Mouse (Mus musculus): ENCODE data around the gene Rsf1. TPM values are rescaled to one million over a fixed set of nuclear protein-coding genes. Genes with fewer than 3 reads are reported as not detected.

Gene Rsf1
- polyA plus RNA-seq, 1 experiment from 2014 or later, result 29.2 TPM

DNA sequence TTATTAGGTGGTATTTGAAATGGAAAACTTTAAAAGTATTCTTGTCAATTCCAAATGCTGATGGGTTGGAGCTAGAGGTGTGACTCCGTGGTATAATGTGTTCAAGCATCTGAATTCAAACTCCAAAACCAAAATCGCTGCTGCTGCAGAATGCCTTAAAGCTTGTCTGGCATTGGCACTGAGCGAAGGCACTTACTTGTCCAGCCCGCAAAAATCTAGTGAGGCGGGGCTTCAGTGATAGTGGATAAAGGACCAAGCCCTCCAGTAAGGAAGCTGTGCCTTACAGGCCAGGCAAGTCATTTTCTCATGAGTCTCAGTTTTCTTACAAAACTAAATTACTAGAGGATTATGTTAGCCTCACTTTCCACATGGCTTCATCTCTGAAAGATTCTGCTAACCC, 128.1 kb downstream of the Rsf1 start:
- Histone ChIP-seq H3K9me3 (no peaks in the 10 kb centered on the region), H3K27me3 (replicated peaks) (no peaks in the 10 kb centered on the region), H3K36me3 (peaks cover 10% of the 10 kb centered on the region), H3K9ac (no peak overlapping the region), H3K27ac (no peak overlapping the region), H3K4me1 (no peaks in the 10 kb centered on the region), H3K4me2 (replicated peaks) (no peak overlapping the region), H3K4me3 (no peak overlapping the region)
- 91% methylated on average over 5 of the region's 5 CpGs for WGBS
- no peak for ATAC-seq (ENCODE audit: low FRiP score, low read depth)

DNA sequence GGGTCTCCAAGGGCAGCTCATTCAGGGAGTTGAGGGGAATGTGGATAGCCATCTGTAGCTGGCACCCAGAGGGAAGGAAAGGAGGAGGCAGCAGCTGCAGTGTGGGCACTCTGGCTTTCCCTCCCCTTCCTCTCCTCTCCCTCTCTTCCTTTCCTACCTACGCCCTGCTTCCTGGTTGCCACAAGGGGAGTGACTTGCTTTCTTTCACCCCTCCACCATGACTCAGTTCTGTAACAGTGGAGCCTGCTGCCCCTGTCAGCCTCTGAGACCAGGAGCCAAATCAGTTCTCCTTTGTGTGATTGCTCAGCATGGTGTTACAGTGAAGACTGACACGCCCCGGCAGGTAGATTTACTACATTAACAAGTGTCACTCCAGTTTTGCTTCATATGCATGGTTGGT, 129.5 kb downstream of the Rsf1 start:
- Histone ChIP-seq H3K9ac (no peak overlapping the region), H3K4me2 (replicated peaks) (no peak overlapping the region), H3K4me3 (no peak overlapping the region), H3K27me3 (replicated peaks) (no peaks in the 10 kb centered on the region), H3K4me1 (no peaks in the 10 kb centered on the region), H3K27ac (no peak overlapping the region), H3K9me3 (no peaks in the 10 kb centered on the region), H3K36me3 (peaks cover 19% of the 10 kb centered on the region)
- WGBS, result 89% methylated on average over 3 of the region's 3 CpGs
- ATAC-seq (ENCODE audit: low FRiP score, low read depth), result no peak

DNA sequence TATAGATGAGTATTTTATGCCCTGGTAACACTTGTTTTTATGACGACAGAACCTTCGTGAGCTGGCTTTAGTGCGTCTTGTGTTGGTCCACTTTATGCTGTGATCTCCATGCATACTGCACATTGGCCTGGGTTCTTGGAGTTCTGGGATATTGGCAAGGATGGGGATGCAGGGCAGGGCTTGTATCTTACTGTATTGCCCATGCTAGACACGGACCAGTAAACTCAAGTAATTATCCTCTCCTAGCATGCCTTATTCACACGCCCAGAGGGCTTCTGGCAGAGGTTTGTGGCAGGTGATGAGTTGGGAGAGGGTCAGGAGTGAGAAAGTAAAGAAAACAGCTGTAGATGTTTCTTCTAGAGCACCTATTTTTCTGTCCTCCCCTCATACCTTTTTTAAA, 135.0 kb downstream of the Rsf1 start:
- H3K27ac ChIP-seq, result no peak overlapping the region
- peaks cover 66% of the 10 kb centered on the region for H3K36me3 ChIP-seq
- no peaks in the 10 kb centered on the region for H3K4me1 ChIP-seq
- no peak for ATAC-seq (ENCODE audit: low FRiP score, low read depth)
- no peaks in the 10 kb centered on the region for H3K9me3 ChIP-seq
- no peak overlapping the region for H3K9ac ChIP-seq
- H3K4me3 ChIP-seq, result no peak overlapping the region
- H3K4me2 ChIP-seq (replicated peaks), result no peak overlapping the region
- WGBS, result 96% methylated on average over 5 of the region's 5 CpGs
- no peaks in the 10 kb centered on the region for H3K27me3 ChIP-seq (replicated peaks)

DNA sequence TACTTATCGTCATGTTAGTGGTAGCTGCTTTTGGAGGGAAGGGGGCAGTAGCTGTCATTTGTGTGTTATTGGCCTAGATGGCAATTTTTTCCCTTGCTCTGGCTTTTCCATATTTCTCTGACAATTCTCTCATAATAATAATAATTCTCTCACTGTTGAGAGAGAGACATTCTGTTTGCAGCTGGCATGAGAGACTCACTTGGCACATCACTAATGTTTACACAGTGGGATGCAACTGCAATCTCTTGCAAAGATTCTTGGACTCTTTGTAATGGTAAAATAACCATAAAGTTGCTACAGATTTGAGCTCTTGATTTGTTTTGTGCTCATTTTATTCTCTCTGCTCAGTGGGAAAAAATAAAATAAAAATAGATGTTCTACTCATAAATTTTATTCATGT, 137.6 kb downstream of the Rsf1 start:
- Histone ChIP-seq H3K4me2 (replicated peaks) (no peak overlapping the region), H3K27ac (no peak overlapping the region), H3K4me3 (no peak overlapping the region), H3K9me3 (no peaks in the 10 kb centered on the region), H3K36me3 (peaks cover 70% of the 10 kb centered on the region), H3K4me1 (no peaks in the 10 kb centered on the region), H3K27me3 (replicated peaks) (no peaks in the 10 kb centered on the region), H3K9ac (no peak overlapping the region)
- ATAC-seq (ENCODE audit: low FRiP score, low read depth), result no peak
- 85% methylated on average over 1 of the region's 1 CpGs for WGBS

DNA sequence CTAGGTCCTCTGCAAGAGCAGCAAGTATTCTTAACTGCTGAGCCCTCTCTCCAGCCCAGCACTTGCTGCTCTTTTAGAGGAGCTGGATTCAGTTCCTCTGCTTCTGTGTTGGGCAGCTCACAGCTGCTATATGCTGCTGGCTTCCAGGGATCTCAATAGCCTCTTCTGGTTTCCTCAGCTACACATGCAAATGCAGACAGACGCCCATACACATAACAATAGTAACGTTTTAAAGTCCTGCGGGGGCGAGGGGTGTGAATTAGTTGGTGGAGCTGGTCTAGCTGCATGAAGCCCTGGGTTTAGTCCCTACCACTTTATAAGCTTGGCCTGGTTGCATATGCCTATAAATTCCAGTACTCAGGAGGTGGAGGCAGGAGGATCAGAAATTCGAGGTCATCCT, 139.4 kb downstream of the Rsf1 start:
- Histone ChIP-seq H3K9me3 (no peaks in the 10 kb centered on the region), H3K27me3 (replicated peaks) (no peaks in the 10 kb centered on the region), H3K4me1 (no peaks in the 10 kb centered on the region), H3K4me2 (replicated peaks) (no peak overlapping the region), H3K4me3 (no peak overlapping the region), H3K9ac (no peak overlapping the region), H3K27ac (no peak overlapping the region), H3K36me3 (peaks cover 62% of the 10 kb centered on the region)
- no peak for ATAC-seq (ENCODE audit: low FRiP score, low read depth)
- WGBS, result 73% methylated on average over 5 of the region's 5 CpGs

- Histone ChIP-seq H3K4me1 (no peaks in the 10 kb centered on the region), H3K27ac (no peak overlapping the region), H3K4me3 (no peak overlapping the region), H3K36me3 (peaks cover 54% of the 10 kb centered on the region), H3K4me2 (replicated peaks) (no peak overlapping the region), H3K9ac (no peak overlapping the region), H3K9me3 (no peaks in the 10 kb centered on the region), H3K27me3 (replicated peaks) (no peaks in the 10 kb centered on the region)
- no peak for ATAC-seq (ENCODE audit: low FRiP score, low read depth)
- WGBS, result 85% methylated on average over 5 of the region's 5 CpGs
These were observed 140.4 kb downstream of the Rsf1 start for GRCm38 (mm10) chr7:97720109-97720508.

- Histone ChIP-seq H3K4me1 (no peaks in the 10 kb centered on the region), H3K9ac (no peak overlapping the region), H3K27me3 (replicated peaks) (no peaks in the 10 kb centered on the region), H3K36me3 (peaks cover 41% of the 10 kb centered on the region), H3K4me2 (replicated peaks) (no peak overlapping the region), H3K27ac (no peak overlapping the region), H3K4me3 (no peak overlapping the region), H3K9me3 (no peaks in the 10 kb centered on the region)
- ATAC-seq (ENCODE audit: low FRiP score, low read depth), result no peak
- WGBS, result 93% methylated on average over 7 of the region's 7 CpGs
These were observed 142.7 kb downstream of the Rsf1 start for GRCm38 (mm10) chr7:97722278-97722918.

GRCm38 (mm10) chr7:97723646-97724538, 144.2 kb downstream of the Rsf1 start:
- WGBS, result 91% methylated on average over 11 of the region's 11 CpGs
- Histone ChIP-seq H3K36me3 (peaks cover 30% of the 10 kb centered on the region), H3K4me3 (no peak overlapping the region), H3K4me2 (replicated peaks) (no peak overlapping the region), H3K4me1 (peaks cover 3% of the 10 kb centered on the region), H3K27me3 (replicated peaks) (no peaks in the 10 kb centered on the region), H3K9me3 (no peaks in the 10 kb centered on the region), H3K9ac (no peak overlapping the region), H3K27ac (no peak overlapping the region)
- ATAC-seq (ENCODE audit: low FRiP score, low read depth), result no peak

- 96% methylated on average over 6 of the region's 6 CpGs for WGBS
- Histone ChIP-seq H3K36me3 (peaks cover 18% of the 10 kb centered on the region; the same call in 1 of the 2 replicates), H3K27ac (no peak overlapping the region), H3K27me3 (replicated peaks) (no peaks in the 10 kb centered on the region), H3K9me3 (no peaks in the 10 kb centered on the region), H3K4me3 (no peak overlapping the region), H3K4me1 (peaks cover 10% of the 10 kb centered on the region), H3K9ac (no peak overlapping the region), H3K4me2 (replicated peaks) (no peak overlapping the region)
- no peak for ATAC-seq (ENCODE audit: low FRiP score, low read depth)
These were observed 145.7 kb downstream of the Rsf1 start for GRCm38 (mm10) chr7:97725401-97725800.

DNA sequence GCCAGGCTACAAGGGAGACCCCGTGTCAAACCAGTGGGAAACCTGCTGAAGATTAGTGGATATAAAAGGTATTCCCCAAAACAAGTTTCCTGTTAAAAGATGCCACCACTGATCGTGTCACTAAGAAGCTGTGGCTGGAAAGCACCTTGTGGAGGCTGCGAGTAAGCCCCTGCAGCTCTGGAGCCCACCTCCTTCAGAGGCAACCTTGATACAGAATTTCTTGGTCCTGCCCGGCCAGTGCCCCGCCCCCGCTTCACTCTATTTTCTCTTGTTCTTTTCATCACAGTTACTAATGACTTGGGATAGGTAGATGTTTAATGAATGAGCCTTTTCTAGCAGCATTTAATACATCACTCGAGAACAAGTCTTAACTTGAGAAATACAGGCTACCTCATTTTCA, 146.4 kb downstream of the Rsf1 start:
- 89% methylated on average over 7 of the region's 7 CpGs for WGBS
- no peak for ATAC-seq (ENCODE audit: low FRiP score, low read depth)
- Histone ChIP-seq H3K9me3 (no peaks in the 10 kb centered on the region), H3K27ac (no peak overlapping the region), H3K36me3 (peaks cover 11% of the 10 kb centered on the region; the same call in 1 of the 2 replicates), H3K4me3 (no peak overlapping the region), H3K4me1 (peaks cover 10% of the 10 kb centered on the region), H3K9ac (no peak overlapping the region), H3K4me2 (replicated peaks) (no peak overlapping the region), H3K27me3 (replicated peaks) (no peaks in the 10 kb centered on the region)

DNA sequence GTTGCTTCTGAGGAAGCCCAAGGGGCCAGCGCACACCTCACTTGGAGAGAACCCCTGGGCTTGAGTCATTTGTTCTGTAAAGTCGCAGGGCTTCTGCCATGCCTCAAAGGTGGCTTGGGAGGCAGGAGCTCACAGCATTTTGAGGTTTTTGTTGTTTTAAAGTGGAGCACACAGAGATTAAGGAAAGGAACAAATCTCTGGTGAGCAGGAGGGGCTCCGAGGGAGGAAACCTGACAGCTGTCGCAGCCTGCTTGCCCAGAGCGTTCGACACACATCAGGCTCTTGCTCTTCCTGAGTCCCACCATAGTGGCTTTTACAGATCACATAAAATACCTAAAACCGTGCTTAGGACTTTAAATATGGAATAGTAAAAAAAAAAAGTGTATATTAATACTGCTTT, 147.1 kb downstream of the Rsf1 start:
- Histone ChIP-seq H3K9ac (no peak overlapping the region), H3K9me3 (no peaks in the 10 kb centered on the region), H3K4me2 (replicated peaks) (no peak overlapping the region), H3K36me3 (peaks cover 11% of the 10 kb centered on the region; the same call in 1 of the 2 replicates), H3K27ac (no peak overlapping the region), H3K27me3 (replicated peaks) (no peaks in the 10 kb centered on the region), H3K4me1 (peaks cover 10% of the 10 kb centered on the region), H3K4me3 (no peak overlapping the region)
- no peak for ATAC-seq (ENCODE audit: low FRiP score, low read depth)
- WGBS, result 83% methylated on average over 7 of the region's 7 CpGs

- ATAC-seq (ENCODE audit: low FRiP score, low read depth), result peak; percentile 52; the same call in 1 of the 2 replicates
- Histone ChIP-seq H3K4me1 (peaks cover 10% of the 10 kb centered on the region), H3K9ac (no peak overlapping the region), H3K4me2 (replicated peaks) (peak overlapping the region; percentile 31; the same call in 1 of the 2 replicates), H3K4me3 (no peak overlapping the region), H3K36me3 (peaks cover 8% of the 10 kb centered on the region; the same call in 1 of the 2 replicates), H3K9me3 (no peaks in the 10 kb centered on the region), H3K27me3 (replicated peaks) (no peaks in the 10 kb centered on the region), H3K27ac (no peak overlapping the region; the same call in 1 of the 2 replicates)
- WGBS, result 33% methylated on average over 14 of the region's 14 CpGs
These were observed 149.3 kb downstream of the Rsf1 start for GRCm38 (mm10) chr7:97728666-97729614.

All from neural tube, embryonic 12.5 days (tissue).